Mouse (Mus musculus): ENCODE measurements around the gene Phf3. TPM values are rescaled to one million over a fixed set of nuclear protein-coding genes. Genes with fewer than 3 reads are reported as not detected.
"Not testable (repeated sequence)": the region's sequence is repeated elsewhere in the genome, so short reads cannot be mapped to it uniquely, and the experiment has no call there.

Gene Phf3
- polyA plus RNA-seq, 1 experiment from 2014 or later = 25.3 TPM

- Histone ChIP-seq H3K27ac (no peak overlapping the region), H3K27me3 (ENCODE audit: insufficient read depth, poor library complexity, severe bottlenecking) (no peaks in the 10 kb centered on the region), H3K4me3 (no peak overlapping the region), H3K4me1 (replicated peaks) (no peaks in the 10 kb centered on the region), H3K9me3 (no peaks in the 10 kb centered on the region), H3K36me3 (no peaks in the 10 kb centered on the region)
- peak; percentile 20 for DNase-seq (ENCODE audit: low spot score)
- 44% methylated on average over 6 of the region's 6 CpGs for WGBS
These were observed 93.4 kb downstream of the Phf3 start for GRCm38 (mm10) chr1:30780293-30780692.

- WGBS = 92% methylated on average over 3 of the region's 3 CpGs
- no peak for DNase-seq (ENCODE audit: low spot score)
- no peaks in the 10 kb centered on the region for H3K9me3 ChIP-seq
- H3K36me3 ChIP-seq = no peaks in the 10 kb centered on the region
- no peaks in the 10 kb centered on the region for H3K27me3 ChIP-seq (ENCODE audit: insufficient read depth, poor library complexity, severe bottlenecking)
- H3K4me1 ChIP-seq (replicated peaks) = no peaks in the 10 kb centered on the region
- H3K4me3 ChIP-seq = no peak overlapping the region
- no peak overlapping the region for H3K27ac ChIP-seq
These were observed 94.2 kb downstream of the Phf3 start for GRCm38 (mm10) chr1:30779562-30779961.

- no peak overlapping the region for H3K4me3 ChIP-seq
- H3K36me3 ChIP-seq = no peaks in the 10 kb centered on the region
- peak; percentile 12 for DNase-seq (ENCODE audit: low spot score)
- WGBS = 24% methylated on average over 14 of the region's 14 CpGs
- H3K27ac ChIP-seq = peak overlapping the region; percentile 53; the same call in 1 of the 2 replicates
- no peaks in the 10 kb centered on the region for H3K4me1 ChIP-seq (replicated peaks)
- no peaks in the 10 kb centered on the region for H3K27me3 ChIP-seq (ENCODE audit: insufficient read depth, poor library complexity, severe bottlenecking)
- H3K9me3 ChIP-seq = no peaks in the 10 kb centered on the region
These were observed 95.2 kb downstream of the Phf3 start for GRCm38 (mm10) chr1:30778374-30779005.

- Histone ChIP-seq H3K4me1 (replicated peaks) (no peaks in the 10 kb centered on the region), H3K4me3 (no peak overlapping the region), H3K36me3 (no peaks in the 10 kb centered on the region), H3K27ac (no peak overlapping the region), H3K27me3 (ENCODE audit: insufficient read depth, poor library complexity, severe bottlenecking) (no peaks in the 10 kb centered on the region), H3K9me3 (no peaks in the 10 kb centered on the region)
- WGBS = 84% methylated on average over 2 of the region's 2 CpGs
- no peak for DNase-seq (ENCODE audit: low spot score)
These were observed 97.5 kb downstream of the Phf3 start for GRCm38 (mm10) chr1:30776196-30776595.

GRCm38 (mm10) chr1:30773662-30774061 is 100.1 kb downstream of the Phf3 start:
- H3K36me3 ChIP-seq = no peaks in the 10 kb centered on the region
- 86% methylated on average over 6 of the region's 6 CpGs for whole genome bisulfite sequencing
- H3K4me1 ChIP-seq (replicated peaks) = no peaks in the 10 kb centered on the region
- no peak overlapping the region for H3K27ac ChIP-seq
- H3K4me3 ChIP-seq = no peak overlapping the region
- no peaks in the 10 kb centered on the region for H3K27me3 ChIP-seq (ENCODE audit: insufficient read depth, poor library complexity, severe bottlenecking)
- DNase-seq (ENCODE audit: low spot score) = no peak
- no peaks in the 10 kb centered on the region for H3K9me3 ChIP-seq

- Histone ChIP-seq H3K36me3 (no peaks in the 10 kb centered on the region), H3K9me3 (no peaks in the 10 kb centered on the region), H3K27me3 (ENCODE audit: insufficient read depth, poor library complexity, severe bottlenecking) (no peaks in the 10 kb centered on the region), H3K4me3 (no peak overlapping the region), H3K27ac (no peak overlapping the region), H3K4me1 (replicated peaks) (no peaks in the 10 kb centered on the region)
- DNase-seq (ENCODE audit: low spot score) = no peak
- WGBS = 86% methylated on average over 7 of the region's 7 CpGs
These were observed 100.9 kb downstream of the Phf3 start for GRCm38 (mm10) chr1:30772851-30773250.

- WGBS = 73% methylated on average over 6 of the region's 6 CpGs
- DNase-seq (ENCODE audit: low spot score) = peak; percentile 3
- Histone ChIP-seq H3K4me3 (no peak overlapping the region), H3K27ac (no peak overlapping the region), H3K4me1 (replicated peaks) (no peaks in the 10 kb centered on the region), H3K36me3 (no peaks in the 10 kb centered on the region), H3K27me3 (ENCODE audit: insufficient read depth, poor library complexity, severe bottlenecking) (no peaks in the 10 kb centered on the region), H3K9me3 (no peaks in the 10 kb centered on the region)
These were observed 101.9 kb downstream of the Phf3 start for GRCm38 (mm10) chr1:30771772-30772171.

- H3K27me3 ChIP-seq (ENCODE audit: insufficient read depth, poor library complexity, severe bottlenecking); H3K4me1 ChIP-seq (replicated peaks); DNase-seq (ENCODE audit: low spot score); H3K27ac ChIP-seq; H3K9me3 ChIP-seq; H3K4me3 ChIP-seq; H3K36me3 ChIP-seq: not testable (repeated sequence)
- WGBS = 95% methylated on average over 16 of the region's 16 CpGs
These were observed 103.1 kb downstream of the Phf3 start for GRCm38 (mm10) chr1:30770599-30770998.

GRCm38 (mm10) chr1:30756794-30757193 is 116.9 kb downstream of the Phf3 start:
- no peak overlapping the region for H3K27ac ChIP-seq
- H3K36me3 ChIP-seq = no peaks in the 10 kb centered on the region
- no peak for DNase-seq (ENCODE audit: low spot score)
- no peaks in the 10 kb centered on the region for H3K9me3 ChIP-seq
- no peak overlapping the region for H3K4me3 ChIP-seq
- no peaks in the 10 kb centered on the region for H3K4me1 ChIP-seq (replicated peaks)
- no peaks in the 10 kb centered on the region for H3K27me3 ChIP-seq (ENCODE audit: insufficient read depth, poor library complexity, severe bottlenecking)

GRCm38 (mm10) chr1:30755453-30756224 is 118.1 kb downstream of the Phf3 start:
- Histone ChIP-seq H3K4me3 (no peak overlapping the region), H3K27ac (no peak overlapping the region), H3K27me3 (ENCODE audit: insufficient read depth, poor library complexity, severe bottlenecking) (no peaks in the 10 kb centered on the region), H3K4me1 (replicated peaks) (no peaks in the 10 kb centered on the region), H3K9me3 (no peaks in the 10 kb centered on the region), H3K36me3 (no peaks in the 10 kb centered on the region)
- DNase-seq (ENCODE audit: low spot score) = no peak
- WGBS = 69% methylated on average over 3 of the region's 3 CpGs

Other genes starting within 250 kb of the Phf3 start
- not detected in 2 replicates for gene AC153137.1, start 104.0 kb upstream of the Phf3 start, polyA plus RNA-seq (2016; fragmentation: Nextera tagmentation; extraction: Ambion mirVana)

All from hindbrain, embryonic 10.5 days (tissue).